Mouse (Mus musculus): ENCODE measurements around the gene Setd1b. TPM values are rescaled to one million over a fixed set of nuclear protein-coding genes. Genes with fewer than 3 reads are reported as not detected.

Gene Setd1b
- polyA plus RNA-seq, 1 experiment, result 18.5 TPM

- Histone ChIP-seq H3K4me3 (ENCODE audit: low read depth, low read length) (no peak overlapping the region), H3K4me1 (ENCODE audit: control insufficient read depth, insufficient read depth, insufficient read length, low read length) (no peaks in the 10 kb centered on the region), H3K36me3 (ENCODE audit: control insufficient read depth, insufficient read depth, low read length) (peaks cover 16% of the 10 kb centered on the region), H3K27me3 (ENCODE audit: control insufficient read depth, insufficient read depth, low read length) (no peaks in the 10 kb centered on the region), H3K27ac (ENCODE audit: insufficient read depth, low read depth, low read length) (no peak overlapping the region)
- TF ChIP-seq POLR2A (IDR thresholded peaks at IDR 0.05; ENCODE audit: low read depth, low read length) (no peak), CTCF (IDR thresholded peaks at IDR 0.05; ENCODE audit: extremely low read depth, insufficient read length, insufficient replicate concordance, low read depth, low read length) (peak; percentile 89)
- WGBS, result 10% methylated on average over 10 of the region's 10 CpGs
Measured at GRCm38 (mm10) chr5:123117257-123117656, 24.7 kb upstream of the Setd1b start.

GRCm38 (mm10) chr5:123117773-123118172, 24.2 kb upstream of the Setd1b start:
- Histone ChIP-seq H3K36me3 (ENCODE audit: control insufficient read depth, insufficient read depth, low read length) (peaks cover 16% of the 10 kb centered on the region), H3K27ac (ENCODE audit: insufficient read depth, low read depth, low read length) (no peak overlapping the region), H3K4me3 (ENCODE audit: low read depth, low read length) (no peak overlapping the region), H3K4me1 (ENCODE audit: control insufficient read depth, insufficient read depth, insufficient read length, low read length) (no peaks in the 10 kb centered on the region), H3K27me3 (ENCODE audit: control insufficient read depth, insufficient read depth, low read length) (no peaks in the 10 kb centered on the region)
- TF ChIP-seq CTCF (IDR thresholded peaks at IDR 0.05; ENCODE audit: extremely low read depth, insufficient read length, insufficient replicate concordance, low read depth, low read length), result no peak
- no peak for TF ChIP-seq POLR2A (IDR thresholded peaks at IDR 0.05; ENCODE audit: low read depth, low read length)
- WGBS, result 69% methylated on average over 8 of the region's 8 CpGs

GRCm38 (mm10) chr5:123118826-123119225, 23.2 kb upstream of the Setd1b start:
- 81% methylated on average over 10 of the region's 10 CpGs for WGBS
- no peak overlapping the region for H3K27ac ChIP-seq (ENCODE audit: insufficient read depth, low read depth, low read length)
- no peaks in the 10 kb centered on the region for H3K4me1 ChIP-seq (ENCODE audit: control insufficient read depth, insufficient read depth, insufficient read length, low read length)
- peaks cover 18% of the 10 kb centered on the region for H3K36me3 ChIP-seq (ENCODE audit: control insufficient read depth, insufficient read depth, low read length)
- no peaks in the 10 kb centered on the region for H3K27me3 ChIP-seq (ENCODE audit: control insufficient read depth, insufficient read depth, low read length)
- no peak for TF ChIP-seq POLR2A (IDR thresholded peaks at IDR 0.05; ENCODE audit: low read depth, low read length)
- TF ChIP-seq CTCF (IDR thresholded peaks at IDR 0.05; ENCODE audit: extremely low read depth, insufficient read length, insufficient replicate concordance, low read depth, low read length), result no peak
- no peak overlapping the region for H3K4me3 ChIP-seq (ENCODE audit: low read depth, low read length)

GRCm38 (mm10) chr5:123120624-123121215, 21.3 kb upstream of the Setd1b start:
- Histone ChIP-seq H3K27ac (ENCODE audit: insufficient read depth, low read depth, low read length) (no peak overlapping the region), H3K27me3 (ENCODE audit: control insufficient read depth, insufficient read depth, low read length) (no peaks in the 10 kb centered on the region), H3K36me3 (ENCODE audit: control insufficient read depth, insufficient read depth, low read length) (peaks cover 18% of the 10 kb centered on the region), H3K4me3 (ENCODE audit: low read depth, low read length) (no peak overlapping the region), H3K4me1 (ENCODE audit: control insufficient read depth, insufficient read depth, insufficient read length, low read length) (no peaks in the 10 kb centered on the region)
- TF ChIP-seq CTCF (IDR thresholded peaks at IDR 0.05; ENCODE audit: extremely low read depth, insufficient read length, insufficient replicate concordance, low read depth, low read length) (no peak), POLR2A (IDR thresholded peaks at IDR 0.05; ENCODE audit: low read depth, low read length) (no peak)
- WGBS, result 74% methylated on average over 7 of the region's 7 CpGs

- H3K27ac ChIP-seq (ENCODE audit: insufficient read depth, low read depth, low read length), result no peak overlapping the region
- WGBS, result 96% methylated on average over 4 of the region's 4 CpGs
- H3K4me3 ChIP-seq (ENCODE audit: low read depth, low read length), result no peak overlapping the region
- H3K36me3 ChIP-seq (ENCODE audit: control insufficient read depth, insufficient read depth, low read length), result peaks cover 18% of the 10 kb centered on the region
- no peaks in the 10 kb centered on the region for H3K27me3 ChIP-seq (ENCODE audit: control insufficient read depth, insufficient read depth, low read length)
- TF ChIP-seq POLR2A (IDR thresholded peaks at IDR 0.05; ENCODE audit: low read depth, low read length) (no peak), CTCF (IDR thresholded peaks at IDR 0.05; ENCODE audit: extremely low read depth, insufficient read length, insufficient replicate concordance, low read depth, low read length) (peak; percentile 60; the same call in 1 of the 2 replicates)
- H3K4me1 ChIP-seq (ENCODE audit: control insufficient read depth, insufficient read depth, insufficient read length, low read length), result no peaks in the 10 kb centered on the region
Measured at GRCm38 (mm10) chr5:123122181-123122580, 19.8 kb upstream of the Setd1b start.

GRCm38 (mm10) chr5:123125105-123125504, 16.9 kb upstream of the Setd1b start:
- 69% methylated on average over 6 of the region's 6 CpGs for WGBS
- Histone ChIP-seq H3K27ac (ENCODE audit: insufficient read depth, low read depth, low read length) (no peak overlapping the region), H3K27me3 (ENCODE audit: control insufficient read depth, insufficient read depth, low read length) (no peaks in the 10 kb centered on the region), H3K4me3 (ENCODE audit: low read depth, low read length) (no peak overlapping the region), H3K4me1 (ENCODE audit: control insufficient read depth, insufficient read depth, insufficient read length, low read length) (no peaks in the 10 kb centered on the region; the same call in 1 of the 2 replicates), H3K36me3 (ENCODE audit: control insufficient read depth, insufficient read depth, low read length) (peaks cover 5% of the 10 kb centered on the region; the same call in 1 of the 2 replicates)
- TF ChIP-seq POLR2A (IDR thresholded peaks at IDR 0.05; ENCODE audit: low read depth, low read length), result no peak
- TF ChIP-seq CTCF (IDR thresholded peaks at IDR 0.05; ENCODE audit: extremely low read depth, insufficient read length, insufficient replicate concordance, low read depth, low read length), result no peak

- no peak overlapping the region for H3K4me3 ChIP-seq (ENCODE audit: low read depth, low read length)
- H3K36me3 ChIP-seq (ENCODE audit: control insufficient read depth, insufficient read depth, low read length), result peaks cover 2% of the 10 kb centered on the region; the same call in 1 of the 2 replicates
- peak overlapping the region; percentile 30 for H3K27ac ChIP-seq (ENCODE audit: insufficient read depth, low read depth, low read length)
- 67% methylated on average over 18 of the region's 18 CpGs for WGBS
- H3K4me1 ChIP-seq (ENCODE audit: control insufficient read depth, insufficient read depth, insufficient read length, low read length), result peaks cover 2% of the 10 kb centered on the region; the same call in 1 of the 2 replicates
- no peaks in the 10 kb centered on the region for H3K27me3 ChIP-seq (ENCODE audit: control insufficient read depth, insufficient read depth, low read length)
- no peak for TF ChIP-seq POLR2A (IDR thresholded peaks at IDR 0.05; ENCODE audit: low read depth, low read length)
- no peak for TF ChIP-seq CTCF (IDR thresholded peaks at IDR 0.05; ENCODE audit: extremely low read depth, insufficient read length, insufficient replicate concordance, low read depth, low read length)
Measured at GRCm38 (mm10) chr5:123125638-123126406, 16.2 kb upstream of the Setd1b start.
